Mouse (Mus musculus) limb, embryonic 15.5 days (tissue): ENCODE results near the gene Med13l. TPM values are rescaled to one million over a fixed set of nuclear protein-coding genes. Genes with fewer than 3 reads are reported as not detected.

Experiments
- ATAC-seq: fragments of 200-750 bp; cut with Nextera tagmentation; 2 replicates; pipeline ENCODE4 v1.8.0; 2017; ENCODE audit warnings: low read depth, moderate TSS enrichment; ENCODE audit not compliant: insufficient number of reproducible peaks, low FRiP score, low TSS enrichment
- H3K27ac ChIP-seq: fragments of 300-500 bp; sonication (generic); 2 replicates; pipeline ENCODE4 v1.5.1; 2015; ENCODE audit warnings: moderate library complexity, mild to moderate bottlenecking, inconsistent platforms
- H3K27me3 ChIP-seq: fragments of 300-500 bp; sonication (generic); 2 replicates; pipeline ENCODE4 v1.6.1; 2015; ENCODE audit warnings: inconsistent platforms
- H3K36me3 ChIP-seq: fragments of 300-500 bp; sonication (generic); 2 replicates; pipeline ENCODE4 v1.6.1; 2015; ENCODE audit warnings: inconsistent platforms
- H3K4me1 ChIP-seq: fragments of 300-500 bp; sonication (generic); 2 replicates; pipeline ENCODE4 v1.6.1; 2015; ENCODE audit warnings: inconsistent platforms
- H3K4me2 ChIP-seq: fragments of 300-500 bp; sonication (generic); 2 replicates; pipeline ENCODE4 v1.6.1; 2015; ENCODE audit warnings: mild to moderate bottlenecking, inconsistent platforms
- H3K4me3 ChIP-seq: fragments of 300-500 bp; sonication (generic); 2 replicates; pipeline ENCODE4 v1.5.1; 2015; ENCODE audit warnings: mild to moderate bottlenecking, inconsistent platforms
- H3K9ac ChIP-seq: fragments of 300-500 bp; sonication (generic); 2 replicates; pipeline ENCODE4 v1.6.1; 2015; ENCODE audit warnings: inconsistent platforms
- H3K9me3 ChIP-seq: fragments of 300-500 bp; sonication (generic); 2 replicates; pipeline ENCODE4 v1.6.1; 2016; ENCODE audit warnings: inconsistent platforms
- WGBS: fragments of 180-500 bp; shearing (Covaris S2); methylation state at CpG from one replicate; pipeline ENCODE4 v1.1.7; 2015; 5-methylcytosine and 5-hydroxymethylcytosine counted together
- polyA plus RNA-seq: library from polyadenylated mRNA; unstranded; fragments of >200 nt; fragmentation: Nextera tagmentation; extraction: Ambion mirVana; gene quantifications from 2 replicates; pipeline ENCODE4 v1.2.1, GENCODE M21; 2015

Gene Med13l
- polyA plus RNA-seq, 1 experiment from 2014 or later, result 16.5 TPM

- peaks cover 53% of the 10 kb centered on the region for H3K4me1 ChIP-seq
Observed at GRCm38 (mm10) chr5:118654599-118654998, 94.1 kb downstream of the Med13l start.

GRCm38 (mm10) chr5:118655025-118655424, 94.5 kb downstream of the Med13l start:
- peaks cover 49% of the 10 kb centered on the region for H3K4me1 ChIP-seq
- ATAC-seq, result no peak
- no peaks in the 10 kb centered on the region for H3K27me3 ChIP-seq
- WGBS, result 31% methylated on average over 2 of the region's 2 CpGs
- H3K4me2 ChIP-seq, result no peak overlapping the region
- H3K4me3 ChIP-seq, result no peak overlapping the region
- H3K36me3 ChIP-seq, result no peaks in the 10 kb centered on the region
- no peak overlapping the region for H3K27ac ChIP-seq
- H3K9ac ChIP-seq, result no peak overlapping the region
- no peaks in the 10 kb centered on the region for H3K9me3 ChIP-seq

More at GRCm38 (mm10) chr5:118654599-118654998, 94.1 kb downstream of the Med13l start:
- no peak overlapping the region for H3K4me3 ChIP-seq
- no peak overlapping the region for H3K4me2 ChIP-seq
- WGBS, result 81% methylated on average over 11 of the region's 11 CpGs
- H3K27ac ChIP-seq, result peak overlapping the region; percentile 22; the same call in 1 of the 2 replicates
- H3K27me3 ChIP-seq, result no peaks in the 10 kb centered on the region
- no peak for ATAC-seq
- H3K9me3 ChIP-seq, result no peaks in the 10 kb centered on the region
- H3K9ac ChIP-seq, result no peak overlapping the region
- H3K36me3 ChIP-seq, result no peaks in the 10 kb centered on the region

GRCm38 (mm10) chr5:118655428-118655827, 94.9 kb downstream of the Med13l start:
- peaks cover 45% of the 10 kb centered on the region for H3K4me1 ChIP-seq
- H3K27ac ChIP-seq, result no peak overlapping the region
- 56% methylated on average over 7 of the region's 7 CpGs for WGBS

GRCm38 (mm10) chr5:118655966-118656365, 95.5 kb downstream of the Med13l start:
- WGBS, result 78% methylated on average over 6 of the region's 6 CpGs
- Histone ChIP-seq H3K4me3 (no peak overlapping the region), H3K4me2 (no peak overlapping the region), H3K27ac (no peak overlapping the region), H3K9ac (no peak overlapping the region), H3K9me3 (no peaks in the 10 kb centered on the region), H3K4me1 (peaks cover 40% of the 10 kb centered on the region), H3K27me3 (no peaks in the 10 kb centered on the region), H3K36me3 (no peaks in the 10 kb centered on the region)
- ATAC-seq, result no peak

More at GRCm38 (mm10) chr5:118655428-118655827, 94.9 kb downstream of the Med13l start:
- Histone ChIP-seq H3K9ac (no peak overlapping the region), H3K9me3 (no peaks in the 10 kb centered on the region), H3K27me3 (no peaks in the 10 kb centered on the region), H3K4me2 (no peak overlapping the region), H3K4me3 (no peak overlapping the region), H3K36me3 (no peaks in the 10 kb centered on the region)
- ATAC-seq, result no peak

GRCm38 (mm10) chr5:118658256-118658837, 97.9 kb downstream of the Med13l start:
- ATAC-seq, result no peak
- no peaks in the 10 kb centered on the region for H3K36me3 ChIP-seq
- no peaks in the 10 kb centered on the region for H3K9me3 ChIP-seq
- peaks cover 24% of the 10 kb centered on the region; the same call in 1 of the 2 replicates for H3K4me1 ChIP-seq
- no peak overlapping the region for H3K4me3 ChIP-seq
- no peak overlapping the region for H3K9ac ChIP-seq
- WGBS, result 87% methylated on average over 7 of the region's 7 CpGs
- H3K4me2 ChIP-seq, result no peak overlapping the region
- no peaks in the 10 kb centered on the region for H3K27me3 ChIP-seq
- no peak overlapping the region for H3K27ac ChIP-seq

- no peak overlapping the region for H3K27ac ChIP-seq
- H3K9me3 ChIP-seq, result no peaks in the 10 kb centered on the region
- no peaks in the 10 kb centered on the region for H3K36me3 ChIP-seq
- H3K4me2 ChIP-seq, result no peak overlapping the region
- ATAC-seq, result no peak
- H3K27me3 ChIP-seq, result no peaks in the 10 kb centered on the region
- no peak overlapping the region for H3K9ac ChIP-seq
- 64% methylated on average over 2 of the region's 2 CpGs for WGBS
- peaks cover 21% of the 10 kb centered on the region for H3K4me1 ChIP-seq
- no peak overlapping the region for H3K4me3 ChIP-seq
Observed at GRCm38 (mm10) chr5:118659713-118660112, 99.2 kb downstream of the Med13l start.

GRCm38 (mm10) chr5:118661751-118662150, 101.3 kb downstream of the Med13l start:
- Histone ChIP-seq H3K4me3 (no peak overlapping the region), H3K36me3 (peaks cover 3% of the 10 kb centered on the region; the same call in 1 of the 2 replicates), H3K27ac (no peak overlapping the region), H3K9me3 (no peaks in the 10 kb centered on the region), H3K27me3 (no peaks in the 10 kb centered on the region), H3K4me2 (no peak overlapping the region), H3K4me1 (peaks cover 19% of the 10 kb centered on the region; the same call in 1 of the 2 replicates), H3K9ac (no peak overlapping the region)
- ATAC-seq, result no peak
- 74% methylated on average over 5 of the region's 5 CpGs for WGBS

GRCm38 (mm10) chr5:118663999-118664398, 103.5 kb downstream of the Med13l start:
- Histone ChIP-seq H3K4me1 (peaks cover 20% of the 10 kb centered on the region; the same call in 1 of the 2 replicates), H3K9me3 (no peaks in the 10 kb centered on the region), H3K4me2 (no peak overlapping the region), H3K4me3 (no peak overlapping the region), H3K27ac (no peak overlapping the region), H3K27me3 (no peaks in the 10 kb centered on the region), H3K9ac (no peak overlapping the region), H3K36me3 (peaks cover 3% of the 10 kb centered on the region; the same call in 1 of the 2 replicates)
- no peak for ATAC-seq
- WGBS, result 46% methylated on average over 6 of the region's 6 CpGs

- 74% methylated on average over 8 of the region's 8 CpGs for WGBS
- H3K27me3 ChIP-seq, result no peaks in the 10 kb centered on the region
- no peak for ATAC-seq
- peaks cover 23% of the 10 kb centered on the region; the same call in 1 of the 2 replicates for H3K4me1 ChIP-seq
- H3K9ac ChIP-seq, result no peak overlapping the region
- no peak overlapping the region for H3K4me2 ChIP-seq
- no peak overlapping the region for H3K27ac ChIP-seq
- peaks cover 3% of the 10 kb centered on the region; the same call in 1 of the 2 replicates for H3K36me3 ChIP-seq
- no peaks in the 10 kb centered on the region for H3K9me3 ChIP-seq
- H3K4me3 ChIP-seq, result no peak overlapping the region
Observed at GRCm38 (mm10) chr5:118665023-118665422, 104.5 kb downstream of the Med13l start.

GRCm38 (mm10) chr5:118666437-118667207, 106.1 kb downstream of the Med13l start:
- Histone ChIP-seq H3K4me1 (peaks cover 23% of the 10 kb centered on the region; the same call in 1 of the 2 replicates), H3K4me3 (no peak overlapping the region), H3K27ac (no peak overlapping the region), H3K9ac (no peak overlapping the region), H3K36me3 (peaks cover 3% of the 10 kb centered on the region; the same call in 1 of the 2 replicates), H3K4me2 (no peak overlapping the region), H3K9me3 (no peaks in the 10 kb centered on the region), H3K27me3 (no peaks in the 10 kb centered on the region)
- WGBS, result 61% methylated on average over 25 of the region's 25 CpGs
- ATAC-seq, result no peak

GRCm38 (mm10) chr5:118667863-118668262, 107.4 kb downstream of the Med13l start:
- 63% methylated on average over 7 of the region's 7 CpGs for WGBS
- H3K36me3 ChIP-seq, result peaks cover 3% of the 10 kb centered on the region; the same call in 1 of the 2 replicates
- ATAC-seq, result no peak

GRCm38 (mm10) chr5:118668931-118669330, 108.5 kb downstream of the Med13l start:
- Histone ChIP-seq H3K4me1 (peaks cover 25% of the 10 kb centered on the region; the same call in 1 of the 2 replicates), H3K4me3 (no peak overlapping the region)
- ATAC-seq, result no peak

More at GRCm38 (mm10) chr5:118667863-118668262, 107.4 kb downstream of the Med13l start:
- Histone ChIP-seq H3K9ac (no peak overlapping the region), H3K9me3 (no peaks in the 10 kb centered on the region), H3K27ac (no peak overlapping the region), H3K4me3 (no peak overlapping the region), H3K4me1 (peaks cover 23% of the 10 kb centered on the region; the same call in 1 of the 2 replicates), H3K27me3 (no peaks in the 10 kb centered on the region), H3K4me2 (no peak overlapping the region)

More at GRCm38 (mm10) chr5:118668931-118669330, 108.5 kb downstream of the Med13l start:
- Histone ChIP-seq H3K9ac (no peak overlapping the region), H3K4me2 (no peak overlapping the region), H3K9me3 (no peaks in the 10 kb centered on the region), H3K27ac (no peak overlapping the region), H3K36me3 (peaks cover 3% of the 10 kb centered on the region; the same call in 1 of the 2 replicates), H3K27me3 (no peaks in the 10 kb centered on the region)
- 14% methylated on average over 2 of the region's 2 CpGs for WGBS
